Mouse (Mus musculus) left cerebral cortex, postnatal 25 days (tissue): ENCODE data around the gene Adk. TPM values are rescaled to one million over a fixed set of nuclear protein-coding genes. Genes with fewer than 3 reads are reported as not detected.

ENCODE experiments used
- DNase-seq, 2 experiments: peaks; one replicate each; pipeline ENCODE4 v3.0.0; 2022; ENCODE audit warnings: low spot score in 2 of 2, mixed read lengths in 1 of 2
- intact Hi-C: fragments of 180-260 bp; cut with DNase I; formaldehyde crosslinking; loops from one replicate; pipeline ENCODE4 v1.15.1; 2025
- total RNA-seq, 2 experiments: library from RNA; stranded (reverse); gene quantifications; 2 replicates each; pipeline ENCODE4 v1.2.3; 2021

Gene Adk
- 10 to 100 TPM; 66.5 to 76.3 TPM for total RNA-seq

- intact Hi-C loops = loop anchor here (1.0 to 10.0 kb wide), 4 partner anchors 23 to 693 kb away; no protein-coding TSS in a partner anchor
- DNase-seq = peak; percentile 93 to 96
Measured at GRCm38 (mm10) chr14:21052112-21052780, at the start of gene Adk, which contains the start of gene Ap3m1. Gene Adk, plus strand, starts transcription at chr14:21052574. Gene Ap3m1, minus strand, starts transcription at chr14:21052508.

GRCm38 (mm10) chr14:21013800-21014334 is 38.5 kb upstream of the Adk start:
- no peak for DNase-seq
- intact Hi-C loops = no loop called here

GRCm38 (mm10) chr14:21017871-21018270 is 34.5 kb upstream of the Adk start:
- intact Hi-C loops = loop anchor here (5.0 kb wide), 2 partner anchors 216 to 286 kb away; partner anchors contain the start of gene Ndst2
- DNase-seq = no peak

GRCm38 (mm10) chr14:21018977-21019376 is 33.4 kb upstream of the Adk start:
- intact Hi-C loops = loop anchor here (5.0 kb wide), 2 partner anchors 217 to 287 kb away; partner anchors contain the start of gene Ndst2
- DNase-seq = peak in 1 of 2 experiments; percentile 71

GRCm38 (mm10) chr14:21020435-21020834 is 31.9 kb upstream of the Adk start:
- peak in 1 of 2 experiments; percentile 66 for DNase-seq
- intact Hi-C loops = no loop called here

- DNase-seq = no peak
- intact Hi-C loops = no loop called here
Measured at GRCm38 (mm10) chr14:21027542-21027941, 24.8 kb upstream of the Adk start.

GRCm38 (mm10) chr14:21029025-21029659 is 23.2 kb upstream of the Adk start:
- DNase-seq = peak; percentile 28 to 72
- intact Hi-C loops = no loop called here

GRCm38 (mm10) chr14:21031783-21032511 is 20.4 kb upstream of the Adk start:
- intact Hi-C loops = loop anchor here (2.0 kb wide), 1 partner anchor 19 kb away; no protein-coding TSS in a partner anchor
- peak in 1 of 2 experiments; percentile 42 for DNase-seq

- DNase-seq = no peak
- intact Hi-C loops = no loop called here
Measured at GRCm38 (mm10) chr14:21034271-21034670, 18.1 kb upstream of the Adk start.

GRCm38 (mm10) chr14:21034791-21035190 is 17.6 kb upstream of the Adk start:
- DNase-seq = no peak
- intact Hi-C loops = no loop called here

GRCm38 (mm10) chr14:21039077-21039476 is 13.3 kb upstream of the Adk start:
- DNase-seq = peak in 1 of 2 experiments; percentile 31
- intact Hi-C loops = no loop called here

GRCm38 (mm10) chr14:21039623-21040022 is 12.8 kb upstream of the Adk start:
- intact Hi-C loops = no loop called here
- no peak for DNase-seq

- intact Hi-C loops = no loop called here
- no peak for DNase-seq
Measured at GRCm38 (mm10) chr14:21047840-21048239, 4.5 kb upstream of the Adk start.

GRCm38 (mm10) chr14:21048879-21049278 is 3.5 kb upstream of the Adk start:
- no peak for DNase-seq
- intact Hi-C loops = no loop called here

- intact Hi-C loops = loop anchor here (2.0 to 10.0 kb wide), 3 partner anchors 20 to 694 kb away; no protein-coding TSS in a partner anchor
- DNase-seq = no peak
Measured at GRCm38 (mm10) chr14:21050734-21051133, 1.6 kb upstream of the Adk start.

- no peak for DNase-seq
- intact Hi-C loops = loop anchor here (1.0 to 10.0 kb wide), 5 partner anchors 21 to 693 kb away; no protein-coding TSS in a partner anchor
Measured at GRCm38 (mm10) chr14:21051380-21052111, 828 bp upstream of the Adk start.

- DNase-seq = peak in 1 of 2 experiments; percentile 71
- intact Hi-C loops = loop anchor here (1.0 to 10.0 kb wide), 4 partner anchors 23 to 692 kb away; no protein-coding TSS in a partner anchor
Measured at GRCm38 (mm10) chr14:21052781-21053130, 382 bp downstream of the Adk start.

- no peak for DNase-seq
- intact Hi-C loops = loop anchor here (2.0 to 10.0 kb wide), 3 partner anchors 44 to 692 kb away; no protein-coding TSS in a partner anchor
Measured at GRCm38 (mm10) chr14:21053151-21053550, 777 bp downstream of the Adk start.

GRCm38 (mm10) chr14:21053586-21053985 is 1.2 kb downstream of the Adk start:
- DNase-seq = no peak
- intact Hi-C loops = loop anchor here (2.0 to 10.0 kb wide), 3 partner anchors 44 to 691 kb away; no protein-coding TSS in a partner anchor
